In genomic region chr17:29669030-29669429, GRCm38 (mm10) we compare ENCODE assay signal across 21 mouse cellular contexts. TPM values are rescaled to one million over a fixed set of nuclear protein-coding genes. Genes with fewer than 3 reads are reported as not detected.
DNase-seq lines count a peak whose midpoint lies in the region; ATAC-seq and TF ChIP-seq lines count a peak whose summit lies in the region.
"Had no signal": no experiment of that assay in that cellular context is flagged by ENCODE, and none has a peak within 500 bp of the region (broad histone marks: within the 10 kb centered on the region; RNA-seq: fewer than 3 reads in every experiment).

No protein-coding gene starts in this region.

- no peak for TF ChIP-seq EP300 in liver, postnatal 0 days (IDR thresholded peaks at IDR 0.05; ENCODE audit: low read depth)

- no peak for TF ChIP-seq CTCF in liver, postnatal 0 days (IDR thresholded peaks at IDR 0.05; ENCODE audit: low read depth)

- no peak overlapping the region for H3K4me3 ChIP-seq in hindbrain, embryonic 13.5 days
- no peak overlapping the region for H3K4me3 ChIP-seq in hindbrain, embryonic 11.5 days (ENCODE audit: low read depth, low read length)
- H3K4me3 ChIP-seq in midbrain, embryonic 13.5 days (replicated peaks) = no peak overlapping the region
- no peak overlapping the region for H3K4me3 ChIP-seq in midbrain, embryonic 10.5 days
- H3K4me3 ChIP-seq in liver, embryonic 12.5 days = no peak overlapping the region
- no peak overlapping the region for H3K4me3 ChIP-seq in liver, postnatal 0 days (ENCODE audit: low read depth, low read length)
- H3K4me3 ChIP-seq: embryonic facial prominence, embryonic 12.5 days; heart, adult 2 months; heart, embryonic 15.5 days; kidney, embryonic 15.5 days; limb, embryonic 13.5 days; lung, embryonic 15.5 days; myocyte had no signal

- no peaks in the 10 kb centered on the region for H3K9me3 ChIP-seq in hindbrain, embryonic 13.5 days
- H3K9me3 ChIP-seq in hindbrain, embryonic 11.5 days (ENCODE audit: control insufficient read depth, low read length) = no peaks in the 10 kb centered on the region
- no peaks in the 10 kb centered on the region for H3K9me3 ChIP-seq in midbrain, embryonic 13.5 days
- no peaks in the 10 kb centered on the region for H3K9me3 ChIP-seq in midbrain, embryonic 10.5 days (replicated peaks)
- H3K9me3 ChIP-seq in liver, embryonic 12.5 days (replicated peaks) = no peaks in the 10 kb centered on the region
- no peaks in the 10 kb centered on the region for H3K9me3 ChIP-seq in liver, postnatal 0 days (ENCODE audit: low read length)
- H3K9me3 ChIP-seq: embryonic facial prominence, embryonic 12.5 days; heart, embryonic 15.5 days; kidney, embryonic 15.5 days; limb, embryonic 13.5 days; lung, embryonic 15.5 days had no signal

- H3K4me2 ChIP-seq in hindbrain, embryonic 13.5 days = no peak overlapping the region
- no peak overlapping the region for H3K4me2 ChIP-seq in hindbrain, embryonic 11.5 days (replicated peaks; ENCODE audit: low read depth, low read length)
- no peak overlapping the region for H3K4me2 ChIP-seq in midbrain, embryonic 13.5 days (replicated peaks)
- H3K4me2 ChIP-seq in liver, embryonic 12.5 days = peak overlapping the region; percentile 58
- H3K4me2 ChIP-seq in liver, postnatal 0 days (ENCODE audit: low read depth, low read length) = 0 out of 2 replicates have a peak overlapping the region, but pooled peaks have one; percentile 39
- H3K4me2 ChIP-seq: embryonic facial prominence, embryonic 12.5 days; heart, embryonic 15.5 days; kidney, embryonic 15.5 days; limb, embryonic 13.5 days; lung, embryonic 15.5 days had no signal

- H3K36me3 ChIP-seq in hindbrain, embryonic 13.5 days = peaks cover 45% of the 10 kb centered on the region
- 0 out of 2 replicates have a peak, but pooled peaks cover 5% of the 10 kb centered on the region for H3K36me3 ChIP-seq in hindbrain, embryonic 11.5 days (ENCODE audit: control insufficient read depth, insufficient read depth, low read length)
- peaks cover 41% of the 10 kb centered on the region for H3K36me3 ChIP-seq in midbrain, embryonic 13.5 days
- H3K36me3 ChIP-seq in midbrain, embryonic 10.5 days = peaks cover 91% of the 10 kb centered on the region
- H3K36me3 ChIP-seq in liver, embryonic 12.5 days = peaks cover 89% of the 10 kb centered on the region
- H3K36me3 ChIP-seq in liver, postnatal 0 days (replicated peaks; ENCODE audit: insufficient read depth, low read length) = peaks cover 66% of the 10 kb centered on the region

- peaks cover 15% of the 10 kb centered on the region for H3K4me1 ChIP-seq in hindbrain, embryonic 13.5 days (replicated peaks)
- no peaks in the 10 kb centered on the region for H3K4me1 ChIP-seq in hindbrain, embryonic 11.5 days (replicated peaks; ENCODE audit: control insufficient read depth, insufficient read depth, low read length)
- peaks cover 21% of the 10 kb centered on the region for H3K4me1 ChIP-seq in midbrain, embryonic 13.5 days (replicated peaks)
- peaks cover 10% of the 10 kb centered on the region; the same call in 1 of the 2 replicates for H3K4me1 ChIP-seq in midbrain, embryonic 10.5 days
- peaks cover 42% of the 10 kb centered on the region for H3K4me1 ChIP-seq in liver, embryonic 12.5 days
- peaks cover 16% of the 10 kb centered on the region for H3K4me1 ChIP-seq in liver, postnatal 0 days (ENCODE audit: insufficient read depth)
- H3K4me1 ChIP-seq: embryonic facial prominence, embryonic 12.5 days; heart, embryonic 15.5 days; kidney, embryonic 15.5 days; limb, embryonic 13.5 days; lung, embryonic 15.5 days had no signal

- 90% methylated on average over 4 of the region's 4 CpGs for WGBS in hindbrain, embryonic 13.5 days
- 97% methylated on average over 4 of the region's 4 CpGs for WGBS in hindbrain, embryonic 11.5 days
- WGBS in midbrain, embryonic 13.5 days = 95% methylated on average over 4 of the region's 4 CpGs
- 96% methylated on average over 4 of the region's 4 CpGs for WGBS in midbrain, embryonic 10.5 days
- 52% methylated on average over 4 of the region's 4 CpGs for WGBS in liver, embryonic 12.5 days (ENCODE audit: insufficient replicate concordance)
- WGBS in liver, postnatal 0 days (ENCODE audit: insufficient replicate concordance) = 63% methylated on average over 4 of the region's 4 CpGs

- no peaks in the 10 kb centered on the region for H3K27me3 ChIP-seq in hindbrain, embryonic 13.5 days
- no peaks in the 10 kb centered on the region for H3K27me3 ChIP-seq in hindbrain, embryonic 11.5 days (ENCODE audit: control insufficient read depth, insufficient read depth, low read length)
- H3K27me3 ChIP-seq in midbrain, embryonic 13.5 days = no peaks in the 10 kb centered on the region
- H3K27me3 ChIP-seq in midbrain, embryonic 10.5 days (ENCODE audit: low read depth, poor library complexity, severe bottlenecking) = no peaks in the 10 kb centered on the region
- H3K27me3 ChIP-seq in liver, embryonic 12.5 days (replicated peaks) = no peaks in the 10 kb centered on the region
- H3K27me3 ChIP-seq in liver, postnatal 0 days (ENCODE audit: insufficient read depth, low read length) = no peaks in the 10 kb centered on the region
- H3K27me3 ChIP-seq: embryonic facial prominence, embryonic 12.5 days; heart, embryonic 15.5 days; kidney, embryonic 15.5 days; limb, embryonic 13.5 days; lung, embryonic 15.5 days; Patski had no signal

- no peak for ATAC-seq in hindbrain, embryonic 13.5 days (ENCODE audit: low FRiP score)
- ATAC-seq in hindbrain, embryonic 11.5 days (ENCODE audit: low FRiP score) = no peak
- no peak for ATAC-seq in midbrain, embryonic 13.5 days
- peak; percentile 43; the same call in 1 of the 2 replicates for ATAC-seq in liver, embryonic 12.5 days
- no peak for ATAC-seq in liver, postnatal 0 days
- ATAC-seq: Patski had no signal

- H3K27ac ChIP-seq in hindbrain, embryonic 13.5 days = peak overlapping the region; percentile 52; the same call in 1 of the 2 replicates
- H3K27ac ChIP-seq in hindbrain, embryonic 11.5 days (ENCODE audit: low read depth, low read length) = no peak overlapping the region
- 0 out of 2 replicates have a peak overlapping the region, but pooled peaks have one; percentile 14 for H3K27ac ChIP-seq in midbrain, embryonic 13.5 days
- H3K27ac ChIP-seq in midbrain, embryonic 10.5 days (replicated peaks) = no peak overlapping the region
- H3K27ac ChIP-seq in liver, embryonic 12.5 days = peak overlapping the region; percentile 89
- H3K27ac ChIP-seq in liver, postnatal 0 days (ENCODE audit: low read depth) = peak overlapping the region; percentile 57; the same call in 1 of the 2 replicates
- H3K27ac ChIP-seq: embryonic facial prominence, embryonic 12.5 days; heart, adult 2 months; heart, embryonic 15.5 days; kidney, embryonic 15.5 days; limb, embryonic 13.5 days; lung, embryonic 15.5 days had no signal

- H3K9ac ChIP-seq in hindbrain, embryonic 13.5 days = no peak overlapping the region
- H3K9ac ChIP-seq in hindbrain, embryonic 11.5 days (ENCODE audit: low read depth, low read length) = no peak overlapping the region
- H3K9ac ChIP-seq in midbrain, embryonic 13.5 days (replicated peaks) = no peak overlapping the region
- peak overlapping the region; percentile 44; the same call in 1 of the 2 replicates for H3K9ac ChIP-seq in liver, embryonic 12.5 days
- H3K9ac ChIP-seq in liver, postnatal 0 days (replicated peaks) = no peak overlapping the region
- H3K9ac ChIP-seq: embryonic facial prominence, embryonic 12.5 days; heart, embryonic 15.5 days; kidney, embryonic 15.5 days; limb, embryonic 13.5 days; lung, embryonic 15.5 days had no signal

- no peak for DNase-seq in hindbrain, embryonic 11.5 days (ENCODE audit: low spot score)
- DNase-seq in midbrain, embryonic 10.5 days (ENCODE audit: low spot score) = no peak
- DNase-seq in liver, postnatal 0 days = no peak
- no peak for DNase-seq in thymus, postnatal 25 days
- DNase-seq: adrenal gland, adult 8-10 months; gastrocnemius, postnatal 25 days; heart, adult 2 months; heart, postnatal 4 days; kidney, postnatal 4 days; lung, postnatal 4 days; thymus, postnatal 4 days had no signal

RNA-seq across cellular contexts. Expression of gene Cmtr1, which starts 8.6 kb away (rescaled TPM):
- polyA plus RNA-seq in hindbrain, embryonic 13.5 days (2015; fragmentation: Nextera tagmentation; extraction: Ambion mirVana) = 132 and 139 TPM in 2 replicates
- polyA plus RNA-seq in hindbrain, embryonic 11.5 days (2014; fragmentation: Nextera tagmentation; extraction: Ambion mirVana) = 107 and 141 TPM in 2 replicates
- polyA plus RNA-seq in midbrain, embryonic 13.5 days (2015; fragmentation: Nextera tagmentation; extraction: Ambion mirVana) = 138 and 150 TPM in 2 replicates
- polyA plus RNA-seq in midbrain, embryonic 10.5 days (2016; fragmentation: Nextera tagmentation; extraction: Ambion mirVana) = 126 and 137 TPM in 2 replicates
- polyA plus RNA-seq in liver, embryonic 12.5 days (2016; fragmentation: Nextera tagmentation; extraction: Ambion mirVana) = 104 and 106 TPM in 2 replicates
- 52.8 and 57.2 TPM in 2 replicates for polyA plus RNA-seq in liver, postnatal 0 days (2015; fragmentation: Nextera tagmentation; extraction: Ambion mirVana)

RNA-seq across cellular contexts. Expression of gene Ccdc167, which starts 47.8 kb away (rescaled TPM):
- 10.7 and 13.4 TPM in 2 replicates for polyA plus RNA-seq in hindbrain, embryonic 13.5 days (2015; fragmentation: Nextera tagmentation; extraction: Ambion mirVana)
- 14.8 and 15.2 TPM in 2 replicates for polyA plus RNA-seq in hindbrain, embryonic 11.5 days (2014; fragmentation: Nextera tagmentation; extraction: Ambion mirVana)
- 11.4 and 12.0 TPM in 2 replicates for polyA plus RNA-seq in midbrain, embryonic 13.5 days (2015; fragmentation: Nextera tagmentation; extraction: Ambion mirVana)
- 15.1 and 16.2 TPM in 2 replicates for polyA plus RNA-seq in midbrain, embryonic 10.5 days (2016; fragmentation: Nextera tagmentation; extraction: Ambion mirVana)
- polyA plus RNA-seq in liver, embryonic 12.5 days (2016; fragmentation: Nextera tagmentation; extraction: Ambion mirVana) = 9.8 and 10.8 TPM in 2 replicates
- 4.2 and 4.6 TPM in 2 replicates for polyA plus RNA-seq in liver, postnatal 0 days (2015; fragmentation: Nextera tagmentation; extraction: Ambion mirVana)

RNA-seq across cellular contexts. Expression of gene Gm28043, which starts 54.4 kb away (rescaled TPM):
- 2.9 and 3.8 TPM in 2 replicates for polyA plus RNA-seq in hindbrain, embryonic 13.5 days (2015; fragmentation: Nextera tagmentation; extraction: Ambion mirVana)
- polyA plus RNA-seq in hindbrain, embryonic 11.5 days (2014; fragmentation: Nextera tagmentation; extraction: Ambion mirVana) = 2.9 and 3.2 TPM in 2 replicates
- polyA plus RNA-seq in midbrain, embryonic 13.5 days (2015; fragmentation: Nextera tagmentation; extraction: Ambion mirVana) = 3.0 and 3.1 TPM in 2 replicates
- polyA plus RNA-seq in midbrain, embryonic 10.5 days (2016; fragmentation: Nextera tagmentation; extraction: Ambion mirVana) = 2.4 and 3.0 TPM in 2 replicates
- polyA plus RNA-seq in liver, embryonic 12.5 days (2016; fragmentation: Nextera tagmentation; extraction: Ambion mirVana) = 1.6 and 1.7 TPM in 2 replicates
- polyA plus RNA-seq in liver, postnatal 0 days (2015; fragmentation: Nextera tagmentation; extraction: Ambion mirVana) = 0.49 and 0.69 TPM in 2 replicates

RNA-seq across cellular contexts. Expression of gene Rnf8, which starts 54.4 kb away (rescaled TPM):
- 79.2 and 83.4 TPM in 2 replicates for polyA plus RNA-seq in hindbrain, embryonic 13.5 days (2015; fragmentation: Nextera tagmentation; extraction: Ambion mirVana)
- 113 and 116 TPM in 2 replicates for polyA plus RNA-seq in hindbrain, embryonic 11.5 days (2014; fragmentation: Nextera tagmentation; extraction: Ambion mirVana)
- polyA plus RNA-seq in midbrain, embryonic 13.5 days (2015; fragmentation: Nextera tagmentation; extraction: Ambion mirVana) = 87.3 and 94.9 TPM in 2 replicates
- polyA plus RNA-seq in midbrain, embryonic 10.5 days (2016; fragmentation: Nextera tagmentation; extraction: Ambion mirVana) = 113 and 116 TPM in 2 replicates
- polyA plus RNA-seq in liver, embryonic 12.5 days (2016; fragmentation: Nextera tagmentation; extraction: Ambion mirVana) = 54.3 and 60.4 TPM in 2 replicates
- polyA plus RNA-seq in liver, postnatal 0 days (2015; fragmentation: Nextera tagmentation; extraction: Ambion mirVana) = 20.9 and 22.3 TPM in 2 replicates

Comparison
In these comparisons a context has a peak if more than half of its experiments do, and no peak if none do; other contexts are left out.
1. H3K27ac ChIP-seq: peak in hindbrain, embryonic 13.5 days (single experiment), midbrain, embryonic 13.5 days (single experiment), liver, embryonic 12.5 days (single experiment) and liver, postnatal 0 days (single experiment); none in hindbrain, embryonic 11.5 days (single experiment) and midbrain, embryonic 10.5 days (single experiment).
2. H3K4me2 ChIP-seq: peak in liver, embryonic 12.5 days (single experiment) and liver, postnatal 0 days (single experiment); none in hindbrain, embryonic 13.5 days (single experiment), hindbrain, embryonic 11.5 days (single experiment) and midbrain, embryonic 13.5 days (single experiment).